Mouse (Mus musculus) midbrain, embryonic 14.5 days (tissue): ENCODE measurements around the gene Mrc1. TPM values are rescaled to one million over a fixed set of nuclear protein-coding genes. Genes with fewer than 3 reads are reported as not detected.

Experiments used
- ATAC-seq: fragments of 200-750 bp; cut with Nextera tagmentation; 2 replicates; pipeline ENCODE4 v1.8.0; 2017; ENCODE audit warnings: moderate number of reproducible peaks, moderate library complexity; ENCODE audit not compliant: low FRiP score, low TSS enrichment
- DNase-seq: peaks from one replicate; pipeline ENCODE4 v3.0.0-alpha.2; 2015
- H3K27ac ChIP-seq: fragments of 300-500 bp; sonication (generic); replicated peaks from 2 replicates; pipeline ENCODE4 v1.5.1; 2014; ENCODE audit warnings: mild to moderate bottlenecking, low read depth, low read length, moderate library complexity
- H3K27me3 ChIP-seq: fragments of 300-500 bp; sonication (generic); 2 replicates; pipeline ENCODE4 v1.6.1; 2014; ENCODE audit warnings: low read length, control low read depth, mixed read lengths; ENCODE audit not compliant: control insufficient read depth, insufficient read depth
- H3K36me3 ChIP-seq: fragments of 300-500 bp; sonication (generic); 2 replicates; pipeline ENCODE4 v1.6.1; 2014; ENCODE audit warnings: low read length, control low read depth; ENCODE audit not compliant: control insufficient read depth, insufficient read depth
- H3K4me1 ChIP-seq: fragments of 300-500 bp; sonication (generic); 2 replicates; pipeline ENCODE4 v1.6.1; 2014; ENCODE audit warnings: mild to moderate bottlenecking, antibody characterized with exemption, low read length, control low read depth; ENCODE audit not compliant: control insufficient read depth, insufficient read depth
- H3K4me2 ChIP-seq: fragments of 300-500 bp; sonication (generic); 2 replicates; pipeline ENCODE4 v1.6.1; 2014; ENCODE audit warnings: mild to moderate bottlenecking, low read length, moderate library complexity
- H3K4me3 ChIP-seq: fragments of 300-500 bp; sonication (generic); replicated peaks from 2 replicates; pipeline ENCODE4 v1.5.1; 2014; ENCODE audit warnings: low read depth, low read length
- H3K9ac ChIP-seq: fragments of 300-500 bp; sonication (generic); replicated peaks from 2 replicates; pipeline ENCODE4 v1.6.1; 2014; ENCODE audit warnings: mild to moderate bottlenecking, low read length, moderate library complexity
- H3K9me3 ChIP-seq: fragments of 300-500 bp; sonication (generic); 2 replicates; pipeline ENCODE4 v1.6.1; 2016; ENCODE audit warnings: low read length, control low read depth, mixed read lengths; ENCODE audit not compliant: control insufficient read depth
- WGBS: fragments of 180-500 bp; shearing (Covaris S2); extraction: QIAGEN DNeasy Blood & Tissue Kit; methylation state at CpG from one replicate; pipeline ENCODE4 v1.1.7; 2014; 5-methylcytosine and 5-hydroxymethylcytosine counted together
- polyA plus RNA-seq: library from polyadenylated mRNA; unstranded; fragments of >200 nt; fragmentation: Nextera tagmentation; extraction: Ambion mirVana; gene quantifications from 2 replicates; pipeline ENCODE4 v1.2.1, GENCODE M21; 2014

Gene Mrc1
- polyA plus RNA-seq, 1 experiment from 2014 or later: 6.8 TPM

- Histone ChIP-seq H3K36me3 (no peaks in the 10 kb centered on the region), H3K4me3 (no peak overlapping the region), H3K9me3 (no peaks in the 10 kb centered on the region), H3K4me1 (no peaks in the 10 kb centered on the region), H3K4me2 (no peak overlapping the region), H3K9ac (no peak overlapping the region), H3K27me3 (no peaks in the 10 kb centered on the region), H3K27ac (no peak overlapping the region)
- ATAC-seq: no peak
- DNase-seq: peak; percentile 4
- WGBS: 81% methylated on average over 3 of the region's 3 CpGs
These were observed 22.7 kb downstream of the Mrc1 start for GRCm38 (mm10) chr2:14251938-14252337.

- Histone ChIP-seq H3K4me3 (no peak overlapping the region), H3K27ac (no peak overlapping the region), H3K36me3 (no peaks in the 10 kb centered on the region), H3K4me2 (no peak overlapping the region), H3K9me3 (no peaks in the 10 kb centered on the region), H3K27me3 (no peaks in the 10 kb centered on the region), H3K9ac (no peak overlapping the region), H3K4me1 (no peaks in the 10 kb centered on the region)
- no peak for ATAC-seq
- no peak for DNase-seq
These were observed 29.2 kb downstream of the Mrc1 start for GRCm38 (mm10) chr2:14258345-14258850.

GRCm38 (mm10) chr2:14262090-14262489 lies 32.9 kb downstream of the Mrc1 start:
- 85% methylated on average over 1 of the region's 1 CpGs for WGBS
- no peak overlapping the region for H3K4me2 ChIP-seq

DNA sequence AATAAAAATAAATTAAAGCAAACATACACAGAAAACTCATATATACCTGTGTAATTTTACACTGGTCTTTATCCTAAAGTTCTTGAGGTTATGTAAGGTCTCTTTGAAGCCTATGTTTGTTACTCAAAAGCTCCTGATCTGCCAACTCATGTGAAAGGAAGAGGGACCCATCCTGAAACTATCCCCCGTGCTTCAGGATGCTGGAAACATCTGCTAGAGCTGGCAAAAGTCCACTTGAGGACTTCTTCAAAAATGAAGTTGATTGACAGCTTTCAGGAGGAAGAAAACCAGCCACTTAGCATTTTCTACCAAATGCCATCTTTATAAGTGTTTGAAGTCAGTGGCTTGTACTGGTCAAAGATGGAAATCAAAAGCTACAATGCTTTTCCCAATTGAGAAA lies 40.0 kb downstream of the Mrc1 start:
- H3K27me3 ChIP-seq: no peaks in the 10 kb centered on the region
- no peak overlapping the region for H3K27ac ChIP-seq
- no peak overlapping the region for H3K9ac ChIP-seq
- no peak overlapping the region for H3K4me2 ChIP-seq
- no peaks in the 10 kb centered on the region for H3K4me1 ChIP-seq
- H3K4me3 ChIP-seq: no peak overlapping the region
- no peak for ATAC-seq
- H3K9me3 ChIP-seq: no peaks in the 10 kb centered on the region
- DNase-seq: no peak
- 80% methylated on average over 1 of the region's 1 CpGs for WGBS
- H3K36me3 ChIP-seq: no peaks in the 10 kb centered on the region

More at GRCm38 (mm10) chr2:14262090-14262489, 32.9 kb downstream of the Mrc1 start:
- no peak for DNase-seq
- Histone ChIP-seq H3K36me3 (no peaks in the 10 kb centered on the region), H3K27me3 (no peaks in the 10 kb centered on the region), H3K4me3 (no peak overlapping the region), H3K9me3 (no peaks in the 10 kb centered on the region), H3K27ac (no peak overlapping the region), H3K9ac (no peak overlapping the region), H3K4me1 (no peaks in the 10 kb centered on the region)
- no peak for ATAC-seq

DNA sequence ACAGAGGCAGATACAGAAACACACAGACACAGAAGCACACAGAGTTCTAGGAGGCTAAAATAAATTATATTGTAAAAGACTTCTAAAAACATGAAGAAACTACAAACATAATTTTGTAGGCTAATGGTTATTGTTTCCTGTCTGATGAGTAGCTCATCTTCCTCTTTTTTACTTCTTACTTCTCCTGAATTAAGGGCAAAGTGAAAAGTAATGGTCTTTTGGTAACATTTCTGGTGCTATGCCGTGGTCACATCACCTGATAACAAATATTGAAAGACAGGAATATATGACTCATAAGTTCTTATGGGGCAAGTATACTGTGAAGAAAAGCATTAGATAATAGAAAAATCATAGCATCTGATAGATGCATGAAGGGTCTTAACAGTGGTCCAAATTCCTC lies 42.9 kb downstream of the Mrc1 start:
- 95% methylated on average over 1 of the region's 1 CpGs for WGBS
- DNase-seq: no peak
- no peak overlapping the region for H3K9ac ChIP-seq
- H3K36me3 ChIP-seq: no peaks in the 10 kb centered on the region
- H3K4me1 ChIP-seq: no peaks in the 10 kb centered on the region
- no peaks in the 10 kb centered on the region for H3K27me3 ChIP-seq
- H3K27ac ChIP-seq: no peak overlapping the region
- H3K4me3 ChIP-seq: no peak overlapping the region
- no peak overlapping the region for H3K4me2 ChIP-seq
- H3K9me3 ChIP-seq: no peaks in the 10 kb centered on the region
- no peak for ATAC-seq

DNA sequence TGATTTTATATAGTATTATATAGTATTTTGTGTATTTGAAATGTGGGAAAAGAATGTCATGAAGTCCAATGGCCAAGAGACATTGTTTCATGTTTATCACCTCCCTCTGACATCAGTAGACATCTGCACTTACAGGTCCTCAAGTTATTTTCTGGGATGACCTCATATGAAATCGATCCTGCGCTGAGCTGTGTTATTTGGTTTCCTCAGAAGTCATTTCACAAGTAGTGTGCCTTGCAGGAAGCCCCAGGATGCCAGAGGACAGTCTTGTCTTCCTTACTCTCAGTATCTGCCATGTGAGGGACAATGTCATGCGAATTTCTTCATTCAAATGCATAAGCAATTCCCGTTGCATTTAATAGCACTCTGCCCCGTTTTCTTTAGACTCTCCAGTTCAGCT lies 46.6 kb downstream of the Mrc1 start:
- 81% methylated on average over 5 of the region's 5 CpGs for WGBS
- Histone ChIP-seq H3K4me3 (no peak overlapping the region), H3K9me3 (no peaks in the 10 kb centered on the region), H3K27ac (no peak overlapping the region), H3K27me3 (no peaks in the 10 kb centered on the region), H3K4me1 (no peaks in the 10 kb centered on the region), H3K36me3 (no peaks in the 10 kb centered on the region), H3K9ac (no peak overlapping the region), H3K4me2 (no peak overlapping the region)
- no peak for ATAC-seq
- no peak for DNase-seq

DNA sequence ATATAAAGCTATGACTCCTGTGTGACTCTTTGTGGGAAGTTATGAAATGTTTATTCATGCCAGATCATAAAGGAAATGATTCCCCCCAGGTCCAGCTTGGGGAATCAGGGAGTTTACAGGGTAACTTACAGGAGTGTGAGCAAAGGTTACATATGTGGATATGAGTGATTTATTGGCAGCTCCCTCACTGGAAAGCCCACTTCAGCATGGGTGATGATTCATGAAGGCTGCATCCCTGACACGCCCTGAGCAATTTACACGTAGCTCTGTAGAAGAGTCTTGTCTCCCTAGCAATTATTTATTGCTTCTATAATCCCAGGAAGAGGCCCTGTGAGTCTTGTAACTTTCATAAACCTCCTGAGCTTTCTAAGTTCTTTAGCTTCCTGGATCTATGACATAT lies 50.1 kb downstream of the Mrc1 start:
- 84% methylated on average over 2 of the region's 2 CpGs for WGBS
- no peak overlapping the region for H3K9ac ChIP-seq
- no peaks in the 10 kb centered on the region for H3K9me3 ChIP-seq
- H3K27me3 ChIP-seq: no peaks in the 10 kb centered on the region
- no peaks in the 10 kb centered on the region for H3K36me3 ChIP-seq
- no peak for ATAC-seq
- no peaks in the 10 kb centered on the region for H3K4me1 ChIP-seq
- no peak overlapping the region for H3K27ac ChIP-seq
- no peak for DNase-seq
- H3K4me3 ChIP-seq: no peak overlapping the region
- no peak overlapping the region for H3K4me2 ChIP-seq

- H3K36me3 ChIP-seq: no peaks in the 10 kb centered on the region
- 92% methylated on average over 6 of the region's 6 CpGs for WGBS
- no peak overlapping the region for H3K27ac ChIP-seq
- ATAC-seq (no peak), DNase-seq (no peak)
- no peaks in the 10 kb centered on the region for H3K4me1 ChIP-seq
- no peak overlapping the region for H3K4me2 ChIP-seq
- H3K9me3 ChIP-seq: no peaks in the 10 kb centered on the region
- H3K4me3 ChIP-seq: no peak overlapping the region
- no peak overlapping the region for H3K9ac ChIP-seq
- no peaks in the 10 kb centered on the region for H3K27me3 ChIP-seq
These were observed 50.6 kb downstream of the Mrc1 start for GRCm38 (mm10) chr2:14279795-14280194.

DNA sequence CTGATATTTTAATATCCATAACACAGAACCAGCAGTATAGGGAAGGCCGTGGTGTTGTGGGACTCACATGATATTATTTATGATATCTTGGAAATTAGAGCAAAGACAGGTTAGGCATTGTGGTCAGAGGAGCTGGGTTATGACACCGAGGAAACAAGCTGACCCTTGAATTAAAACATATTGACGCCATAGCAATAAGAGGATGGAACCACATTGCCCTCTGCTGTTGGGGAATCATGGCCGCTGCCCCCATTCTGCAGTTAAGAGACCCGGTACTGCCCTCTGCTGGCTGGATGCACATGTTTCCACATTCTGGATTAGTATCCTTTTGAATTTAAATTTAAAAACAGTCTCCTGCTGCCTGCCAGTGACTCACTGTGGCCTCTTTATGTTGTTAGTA lies 66.1 kb downstream of the Mrc1 start:
- Histone ChIP-seq H3K4me2 (no peak overlapping the region), H3K4me1 (no peaks in the 10 kb centered on the region), H3K4me3 (no peak overlapping the region), H3K9me3 (no peaks in the 10 kb centered on the region), H3K27ac (no peak overlapping the region), H3K9ac (no peak overlapping the region), H3K27me3 (no peaks in the 10 kb centered on the region), H3K36me3 (no peaks in the 10 kb centered on the region)
- ATAC-seq (peak; percentile 75), DNase-seq (peak; percentile 92)
- WGBS: 41% methylated on average over 5 of the region's 5 CpGs
